Mouse (Mus musculus): ENCODE measurements around the gene Srcin1. TPM values are rescaled to one million over a fixed set of nuclear protein-coding genes. Genes with fewer than 3 reads are reported as not detected.

The Srcin1 gene
- polyA plus RNA-seq, 1 experiment from 2014 or later: 0.55 TPM

DNA sequence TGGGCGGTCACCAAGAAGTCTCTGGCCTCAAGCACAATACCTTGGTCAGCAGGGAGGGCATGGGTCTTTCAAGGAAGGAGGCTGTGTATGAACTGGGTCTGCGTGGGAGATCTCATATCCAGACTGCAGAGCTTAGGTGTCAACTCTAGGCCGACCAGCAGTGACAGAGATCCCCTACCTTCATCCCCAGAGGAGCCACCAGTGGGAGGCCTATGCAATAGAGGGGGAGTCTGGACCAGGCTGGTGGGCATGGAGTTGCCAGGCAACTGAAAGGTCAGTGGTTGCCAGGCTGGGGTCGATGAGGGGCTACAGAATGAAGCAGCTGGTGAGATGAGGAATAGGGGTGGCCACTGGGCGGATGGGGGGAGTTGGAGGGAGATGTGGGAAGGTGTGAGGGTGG lies 36.4 kb downstream of the Srcin1 start:
- no peak overlapping the region for H3K4me2 ChIP-seq (ENCODE audit: low read depth, low read length)
- peaks cover 37% of the 10 kb centered on the region for H3K27me3 ChIP-seq (ENCODE audit: control insufficient read depth, insufficient read depth, low read length)
- 70% methylated on average over 5 of the region's 5 CpGs for WGBS
- ATAC-seq (replicated peaks; ENCODE audit: insufficient number of reproducible peaks, low FRiP score, low TSS enrichment, low read depth): no peak
- no peak overlapping the region for H3K9ac ChIP-seq (replicated peaks; ENCODE audit: low read length)
- no peak overlapping the region for H3K27ac ChIP-seq (replicated peaks; ENCODE audit: low read depth, low read length)
- H3K9me3 ChIP-seq (replicated peaks; ENCODE audit: control insufficient read depth, low read length): no peaks in the 10 kb centered on the region
- no peak for DNase-seq (ENCODE audit: low spot score)
- H3K4me3 ChIP-seq (ENCODE audit: low read depth, low read length): no peak overlapping the region
- no peaks in the 10 kb centered on the region for H3K36me3 ChIP-seq (replicated peaks; ENCODE audit: control insufficient read depth, insufficient read depth, low read depth, low read length)
- peaks cover 8% of the 10 kb centered on the region for H3K4me1 ChIP-seq (ENCODE audit: control insufficient read depth, insufficient read depth, low read length)

- no peak overlapping the region for H3K27ac ChIP-seq (replicated peaks; ENCODE audit: low read depth, low read length)
- ATAC-seq (replicated peaks; ENCODE audit: insufficient number of reproducible peaks, low FRiP score, low TSS enrichment, low read depth): no peak
- 18% methylated on average over 12 of the region's 12 CpGs for WGBS
- DNase-seq (ENCODE audit: low spot score): no peak
- H3K4me2 ChIP-seq (ENCODE audit: low read depth, low read length): peak overlapping the region; percentile 83
- H3K27me3 ChIP-seq (ENCODE audit: control insufficient read depth, insufficient read depth, low read length): peaks cover 54% of the 10 kb centered on the region
- H3K36me3 ChIP-seq (replicated peaks; ENCODE audit: control insufficient read depth, insufficient read depth, low read depth, low read length): no peaks in the 10 kb centered on the region
- H3K4me3 ChIP-seq (ENCODE audit: low read depth, low read length): no peak overlapping the region
- no peaks in the 10 kb centered on the region for H3K9me3 ChIP-seq (replicated peaks; ENCODE audit: control insufficient read depth, low read length)
- H3K4me1 ChIP-seq (ENCODE audit: control insufficient read depth, insufficient read depth, low read length): peaks cover 13% of the 10 kb centered on the region
- no peak overlapping the region for H3K9ac ChIP-seq (replicated peaks; ENCODE audit: low read length)
Observed at GRCm38 (mm10) chr11:97537580-97538089, 38.4 kb downstream of the Srcin1 start.

DNA sequence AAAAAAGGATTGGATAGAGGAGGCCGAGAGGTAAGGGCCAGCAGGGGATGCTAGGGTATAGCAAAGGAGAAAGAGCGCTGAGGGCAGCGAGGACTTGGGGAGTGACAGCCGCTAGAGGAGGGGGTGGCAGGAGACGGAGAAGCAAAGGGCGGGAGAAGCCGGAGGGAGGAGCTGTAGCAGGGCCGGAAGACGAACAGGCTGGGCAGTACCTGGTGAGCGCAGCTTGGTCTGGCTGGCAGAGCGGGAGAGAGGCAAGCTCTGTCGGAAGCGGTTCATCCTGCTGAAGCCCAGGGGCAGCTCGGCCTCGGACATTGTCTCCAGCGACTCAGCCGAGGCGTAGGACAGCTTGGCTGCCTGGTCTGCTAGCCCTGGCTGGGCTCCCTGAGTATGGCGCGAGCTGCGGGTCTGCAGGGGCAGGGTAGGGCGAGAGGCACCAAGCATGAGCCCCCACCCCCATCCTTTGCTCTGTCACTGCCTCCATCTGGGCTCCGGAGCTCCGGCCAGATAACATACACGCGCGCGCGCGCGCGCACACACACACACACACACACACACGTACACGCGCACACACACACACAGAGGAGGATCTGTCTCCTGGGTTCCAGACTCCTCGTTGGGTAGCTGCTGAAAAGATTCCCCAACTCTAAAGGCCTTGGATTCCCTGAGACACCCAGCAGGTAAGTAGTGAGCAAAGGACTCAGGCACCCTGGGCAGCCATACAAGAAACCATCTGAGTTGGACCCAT lies 39.0 kb downstream of the Srcin1 start:
- Histone ChIP-seq H3K9ac (replicated peaks; ENCODE audit: low read length) (peak overlapping the region; percentile 55), H3K4me2 (ENCODE audit: low read depth, low read length) (peak overlapping the region; percentile 83), H3K4me1 (ENCODE audit: control insufficient read depth, insufficient read depth, low read length) (peaks cover 19% of the 10 kb centered on the region), H3K4me3 (ENCODE audit: low read depth, low read length) (peak overlapping the region; percentile 43), H3K27me3 (ENCODE audit: control insufficient read depth, insufficient read depth, low read length) (peaks cover 60% of the 10 kb centered on the region), H3K9me3 (replicated peaks; ENCODE audit: control insufficient read depth, low read length) (no peaks in the 10 kb centered on the region), H3K36me3 (replicated peaks; ENCODE audit: control insufficient read depth, insufficient read depth, low read depth, low read length) (no peaks in the 10 kb centered on the region), H3K27ac (replicated peaks; ENCODE audit: low read depth, low read length) (no peak overlapping the region)
- under 1% methylated on average over 36 of the region's 36 CpGs for WGBS
- peak; percentile 69 for DNase-seq (ENCODE audit: low spot score)
- ATAC-seq (replicated peaks; ENCODE audit: insufficient number of reproducible peaks, low FRiP score, low TSS enrichment, low read depth): no peak

GRCm38 (mm10) chr11:97536083-97536747 lies 39.8 kb downstream of the Srcin1 start:
- peak overlapping the region; percentile 83 for H3K4me2 ChIP-seq (ENCODE audit: low read depth, low read length)
- WGBS: 10% methylated on average over 35 of the region's 35 CpGs
- no peak for DNase-seq (ENCODE audit: low spot score)

GRCm38 (mm10) chr11:97535660-97536059 lies 40.3 kb downstream of the Srcin1 start:
- Histone ChIP-seq H3K4me2 (ENCODE audit: low read depth, low read length) (no peak overlapping the region), H3K4me3 (ENCODE audit: low read depth, low read length) (no peak overlapping the region), H3K27ac (replicated peaks; ENCODE audit: low read depth, low read length) (no peak overlapping the region), H3K9me3 (replicated peaks; ENCODE audit: control insufficient read depth, low read length) (no peaks in the 10 kb centered on the region), H3K9ac (replicated peaks; ENCODE audit: low read length) (no peak overlapping the region), H3K27me3 (ENCODE audit: control insufficient read depth, insufficient read depth, low read length) (peaks cover 62% of the 10 kb centered on the region), H3K36me3 (replicated peaks; ENCODE audit: control insufficient read depth, insufficient read depth, low read depth, low read length) (no peaks in the 10 kb centered on the region), H3K4me1 (ENCODE audit: control insufficient read depth, insufficient read depth, low read length) (peaks cover 19% of the 10 kb centered on the region)
- DNase-seq (ENCODE audit: low spot score) (no peak), ATAC-seq (replicated peaks; ENCODE audit: insufficient number of reproducible peaks, low FRiP score, low TSS enrichment, low read depth) (no peak)
- 50% methylated on average over 5 of the region's 5 CpGs for WGBS

More at GRCm38 (mm10) chr11:97536083-97536747, 39.8 kb downstream of the Srcin1 start:
- Histone ChIP-seq H3K36me3 (replicated peaks; ENCODE audit: control insufficient read depth, insufficient read depth, low read depth, low read length) (no peaks in the 10 kb centered on the region), H3K27ac (replicated peaks; ENCODE audit: low read depth, low read length) (no peak overlapping the region), H3K27me3 (ENCODE audit: control insufficient read depth, insufficient read depth, low read length) (peaks cover 62% of the 10 kb centered on the region), H3K9ac (replicated peaks; ENCODE audit: low read length) (no peak overlapping the region), H3K9me3 (replicated peaks; ENCODE audit: control insufficient read depth, low read length) (no peaks in the 10 kb centered on the region), H3K4me3 (ENCODE audit: low read depth, low read length) (no peak overlapping the region), H3K4me1 (ENCODE audit: control insufficient read depth, insufficient read depth, low read length) (peaks cover 19% of the 10 kb centered on the region)
- no peak for ATAC-seq (replicated peaks; ENCODE audit: insufficient number of reproducible peaks, low FRiP score, low TSS enrichment, low read depth)

GRCm38 (mm10) chr11:97535308-97535630 lies 40.7 kb downstream of the Srcin1 start:
- DNase-seq (ENCODE audit: low spot score): no peak
- H3K4me2 ChIP-seq (ENCODE audit: low read depth, low read length): no peak overlapping the region
- ATAC-seq (replicated peaks; ENCODE audit: insufficient number of reproducible peaks, low FRiP score, low TSS enrichment, low read depth): no peak
- 0 out of 2 replicates have a peak overlapping the region, but pooled peaks have one; percentile 21 for H3K4me3 ChIP-seq (ENCODE audit: low read depth, low read length)
- H3K4me1 ChIP-seq (ENCODE audit: control insufficient read depth, insufficient read depth, low read length): peaks cover 19% of the 10 kb centered on the region
- H3K27me3 ChIP-seq (ENCODE audit: control insufficient read depth, insufficient read depth, low read length): peaks cover 62% of the 10 kb centered on the region
- no peaks in the 10 kb centered on the region for H3K36me3 ChIP-seq (replicated peaks; ENCODE audit: control insufficient read depth, insufficient read depth, low read depth, low read length)
- no peaks in the 10 kb centered on the region for H3K9me3 ChIP-seq (replicated peaks; ENCODE audit: control insufficient read depth, low read length)
- no peak overlapping the region; the same call in 1 of the 2 replicates for H3K9ac ChIP-seq (replicated peaks; ENCODE audit: low read length)
- no peak overlapping the region for H3K27ac ChIP-seq (replicated peaks; ENCODE audit: low read depth, low read length)
- 22% methylated on average over 5 of the region's 5 CpGs for WGBS

GRCm38 (mm10) chr11:97534442-97535307 lies 41.3 kb downstream of the Srcin1 start:
- Histone ChIP-seq H3K4me2 (ENCODE audit: low read depth, low read length) (peak overlapping the region; percentile 21; the same call in 1 of the 2 replicates), H3K27ac (replicated peaks; ENCODE audit: low read depth, low read length) (no peak overlapping the region), H3K36me3 (replicated peaks; ENCODE audit: control insufficient read depth, insufficient read depth, low read depth, low read length) (no peaks in the 10 kb centered on the region), H3K4me1 (ENCODE audit: control insufficient read depth, insufficient read depth, low read length) (peaks cover 19% of the 10 kb centered on the region), H3K4me3 (ENCODE audit: low read depth, low read length) (peak overlapping the region; percentile 21; the same call in 1 of the 2 replicates), H3K9me3 (replicated peaks; ENCODE audit: control insufficient read depth, low read length) (no peaks in the 10 kb centered on the region), H3K9ac (replicated peaks; ENCODE audit: low read length) (no peak overlapping the region; the same call in 1 of the 2 replicates), H3K27me3 (ENCODE audit: control insufficient read depth, insufficient read depth, low read length) (peaks cover 62% of the 10 kb centered on the region)
- peak; percentile 51 for DNase-seq (ENCODE audit: low spot score)
- no peak for ATAC-seq (replicated peaks; ENCODE audit: insufficient number of reproducible peaks, low FRiP score, low TSS enrichment, low read depth)
- 2% methylated on average over 95 of the region's 95 CpGs for WGBS

All from embryonic facial prominence, embryonic 11.5 days (tissue).